8 mouse cellular contexts compared by ENCODE assay signal in genomic region chr13:42051961-42052695, GRCm38 (mm10). TPM values are rescaled to one million over a fixed set of nuclear protein-coding genes. Genes with fewer than 3 reads are reported as not detected.
DNase-seq lines count a peak whose midpoint lies in the region; ATAC-seq and TF ChIP-seq lines count a peak whose summit lies in the region.

Hivep1 (plus strand) TSS chr13:42052021.

- peak within 1 kb of the TSS; percentile 83 for H3K4me2 ChIP-seq in forebrain, embryonic 15.5 days (replicated peaks)

- no peaks in the 10 kb centered on the region for H3K27me3 ChIP-seq in Patski
- no peaks in the 10 kb centered on the region for H3K27me3 ChIP-seq in forebrain, embryonic 15.5 days

- no peak for DNase-seq in Patski (ENCODE audit: low read depth, low spot score)
- peak; percentile 62 for DNase-seq in cerebellum, adult 11 months
- DNase-seq in heart, postnatal 25 days (ENCODE audit: low spot score) = peak; percentile 62
- DNase-seq in left cerebral cortex, adult 11 months (ENCODE audit: low spot score) = peak; percentile 54
- DNase-seq in lung, postnatal 25 days (ENCODE audit: low spot score) = peak; percentile 46
- DNase-seq in right cerebral cortex, adult 18-20 months = peak; percentile 53
- DNase-seq in Muller cell, postnatal 12 days (ENCODE audit: inconsistent ontology term) = no peak

- in situ Hi-C loops in Patski (cut with MboI; ENCODE audit: low pct_unique_long_range_greater_than_20kb) = loop anchor here (10.0 kb wide), 2 partner anchors 193 to 533 kb away; no protein-coding TSS in a partner anchor

- no peaks in the 10 kb centered on the region for H3K9me3 ChIP-seq in forebrain, embryonic 15.5 days

- peak within 1 kb of the TSS; percentile 83 for H3K9ac ChIP-seq in forebrain, embryonic 15.5 days (replicated peaks)

- peaks cover 44% of the 10 kb centered on the region for H3K4me1 ChIP-seq in forebrain, embryonic 15.5 days

- intact Hi-C loops in heart, postnatal 25 days (cut with DNase I) = loop anchor here (5.0 to 10.0 kb wide), 4 partner anchors 50 to 407 kb away; partner anchors contain the start of gene Edn1

- peak; percentile 48 for ATAC-seq in Patski
- ATAC-seq in forebrain, embryonic 15.5 days (replicated peaks) = peak; percentile 75

- H3K27ac ChIP-seq in forebrain, embryonic 15.5 days (replicated peaks) = peak within 1 kb of the TSS; percentile 95

- H3K4me3 ChIP-seq in forebrain, embryonic 15.5 days = peak within 1 kb of the TSS; percentile 66

- TF ChIP-seq CTCF in Patski (IDR thresholded peaks at IDR 0.05) = no peak

- CTCF ChIA-PET in Patski (lab: Charles Lee) = no interaction called here

- peaks cover 9% of the 10 kb centered on the region for H3K36me3 ChIP-seq in forebrain, embryonic 15.5 days

- POLR2A ChIA-PET in Patski (lab: Charles Lee) = interaction anchor here (0.5 to 1.2 kb wide), 3 partner anchors 37 to 252 kb away, joined by 3 to 5 read pairs (median 4); no protein-coding TSS in a partner anchor

- 0% methylated on average over 81 of the region's 100 CpGs for WGBS in forebrain, embryonic 15.5 days

RNA-seq across cellular contexts. Expression of gene Hivep1, which starts in this region (rescaled TPM):
- polyA plus RNA-seq in Patski (2021) = 36.5 TPM
- 17.7 and 21.9 TPM in 2 replicates for polyA plus RNA-seq in forebrain, embryonic 15.5 days (2015; fragmentation: Nextera tagmentation; extraction: Ambion mirVana)
- total RNA-seq in heart, postnatal 25 days (2021) = 10 to 100 TPM; 23.9 to 26.5 TPM

Comparison
In these comparisons a context has a peak if more than half of its experiments do, and no peak if none do; other contexts are left out.
1. DNase-seq: peak in cerebellum, adult 11 months (single experiment), heart, postnatal 25 days (single experiment), left cerebral cortex, adult 11 months (single experiment), lung, postnatal 25 days (single experiment) and right cerebral cortex, adult 18-20 months (single experiment); none in Patski (single experiment) and Muller cell, postnatal 12 days (single experiment).